Mouse (Mus musculus): ENCODE measurements around the gene Slc7a6os. TPM values are rescaled to one million over a fixed set of nuclear protein-coding genes. Genes with fewer than 3 reads are reported as not detected.

The Slc7a6os gene
- total RNA-seq (2014; fragmentation: Nextera tagmentation) (32.7 and 36.3 TPM in 2 replicates), total RNA-seq (2017) (41.0 and 45.6 TPM in 2 replicates), polyA plus RNA-seq (2012) (24.1 and 25.6 TPM in 2 replicates)

- DNase-seq (ENCODE audit: low spot score) (peak; percentile 91), ATAC-seq (ENCODE audit: extremely low read depth, insufficient number of reproducible peaks, low FRiP score, poor library complexity, severe bottlenecking) (peak; percentile 73)
- TF ChIP-seq TAL1 (conservative IDR thresholded peaks at IDR 0.05; ENCODE audit: low read depth, low read length) (no peak), CTCF (IDR thresholded peaks at IDR 0.05; ENCODE audit: low read depth, low read length) (no peak), GATA1 (IDR thresholded peaks at IDR 0.05; ENCODE audit: borderline replicate concordance, low read length) (no peak), POLR2AphosphoS5 (IDR thresholded peaks at IDR 0.05; ENCODE audit: insufficient replicate concordance, low read depth, low read length) (no peak), GATA2 (IDR thresholded peaks at IDR 0.05; ENCODE audit: borderline replicate concordance, low read depth, low read length) (no peak)
- H3K27me3 ChIP-seq (ENCODE audit: insufficient read depth, low read length), result no peaks in the 10 kb centered on the region
- H3K4me1 ChIP-seq (ENCODE audit: insufficient read depth, low read depth, low read length), result peaks cover 30% of the 10 kb centered on the region
- H3K36me3 ChIP-seq (replicated peaks), result peaks cover 59% of the 10 kb centered on the region
- no peaks in the 10 kb centered on the region for H3K9me3 ChIP-seq (replicated peaks)
- H3K4me3 ChIP-seq (ENCODE audit: low read depth, low read length), result peak within 1 kb of the TSS; percentile 86
Measured at GRCm38 (mm10) chr8:106210821-106211345, at the start of gene Slc7a6os, which contains the start of gene Prmt7. Gene Slc7a6os (minus strand): TSS chr8:106210935. Gene Prmt7 (plus strand): TSS chr8:106210936.

- TF ChIP-seq TAL1 (conservative IDR thresholded peaks at IDR 0.05; ENCODE audit: low read depth, low read length), result no peak
- TF ChIP-seq GATA2 (IDR thresholded peaks at IDR 0.05; ENCODE audit: borderline replicate concordance, low read depth, low read length), result no peak
- TF ChIP-seq CTCF (IDR thresholded peaks at IDR 0.05; ENCODE audit: low read depth, low read length), result no peak
- peaks cover 6% of the 10 kb centered on the region; the same call in 1 of the 2 replicates for H3K4me1 ChIP-seq (ENCODE audit: insufficient read depth, low read depth, low read length)
- H3K36me3 ChIP-seq (replicated peaks), result peaks cover 62% of the 10 kb centered on the region
- ATAC-seq (ENCODE audit: extremely low read depth, insufficient number of reproducible peaks, low FRiP score, poor library complexity, severe bottlenecking), result no peak
- H3K27me3 ChIP-seq (ENCODE audit: insufficient read depth, low read length), result peaks cover 5% of the 10 kb centered on the region; the same call in 1 of the 2 replicates
- no peak for DNase-seq (ENCODE audit: low spot score)
- H3K4me3 ChIP-seq (ENCODE audit: low read depth, low read length), result no peak overlapping the region
- no peaks in the 10 kb centered on the region for H3K9me3 ChIP-seq (replicated peaks)
Measured at GRCm38 (mm10) chr8:106259579-106260255, 49.0 kb upstream of the Slc7a6os start.

GRCm38 (mm10) chr8:106258169-106258568 is 47.4 kb upstream of the Slc7a6os start:
- Histone ChIP-seq H3K36me3 (replicated peaks) (peaks cover 77% of the 10 kb centered on the region), H3K9me3 (replicated peaks) (no peaks in the 10 kb centered on the region), H3K27me3 (ENCODE audit: insufficient read depth, low read length) (no peaks in the 10 kb centered on the region), H3K4me3 (ENCODE audit: low read depth, low read length) (no peak overlapping the region), H3K4me1 (ENCODE audit: insufficient read depth, low read depth, low read length) (peaks cover 6% of the 10 kb centered on the region; the same call in 1 of the 2 replicates)
- ATAC-seq (ENCODE audit: extremely low read depth, insufficient number of reproducible peaks, low FRiP score, poor library complexity, severe bottlenecking) (no peak), DNase-seq (ENCODE audit: low spot score) (no peak)
- no peak for TF ChIP-seq TAL1 (conservative IDR thresholded peaks at IDR 0.05; ENCODE audit: low read depth, low read length)
- TF ChIP-seq GATA2 (IDR thresholded peaks at IDR 0.05; ENCODE audit: borderline replicate concordance, low read depth, low read length), result no peak
- no peak for TF ChIP-seq CTCF (IDR thresholded peaks at IDR 0.05; ENCODE audit: low read depth, low read length)
- no peak for TF ChIP-seq POLR2AphosphoS5 (IDR thresholded peaks at IDR 0.05; ENCODE audit: insufficient replicate concordance, low read depth, low read length)
- TF ChIP-seq GATA1 (IDR thresholded peaks at IDR 0.05; ENCODE audit: borderline replicate concordance, low read length), result no peak

GRCm38 (mm10) chr8:106250186-106250585 is 39.5 kb upstream of the Slc7a6os start:
- no peak overlapping the region for H3K4me3 ChIP-seq (ENCODE audit: low read depth, low read length)
- ATAC-seq (ENCODE audit: extremely low read depth, insufficient number of reproducible peaks, low FRiP score, poor library complexity, severe bottlenecking), result no peak
- H3K9me3 ChIP-seq (replicated peaks), result no peaks in the 10 kb centered on the region
- TF ChIP-seq POLR2AphosphoS5 (IDR thresholded peaks at IDR 0.05; ENCODE audit: insufficient replicate concordance, low read depth, low read length), result no peak
- no peak for TF ChIP-seq GATA1 (IDR thresholded peaks at IDR 0.05; ENCODE audit: borderline replicate concordance, low read length)
- no peak for TF ChIP-seq GATA2 (IDR thresholded peaks at IDR 0.05; ENCODE audit: borderline replicate concordance, low read depth, low read length)
- no peak for TF ChIP-seq TAL1 (conservative IDR thresholded peaks at IDR 0.05; ENCODE audit: low read depth, low read length)
- no peak for TF ChIP-seq CTCF (IDR thresholded peaks at IDR 0.05; ENCODE audit: low read depth, low read length)
- no peaks in the 10 kb centered on the region for H3K4me1 ChIP-seq (ENCODE audit: insufficient read depth, low read depth, low read length)
- H3K36me3 ChIP-seq (replicated peaks), result peaks cover 97% of the 10 kb centered on the region
- DNase-seq (ENCODE audit: low spot score), result no peak
- H3K27me3 ChIP-seq (ENCODE audit: insufficient read depth, low read length), result no peaks in the 10 kb centered on the region

- TF ChIP-seq TAL1 (conservative IDR thresholded peaks at IDR 0.05; ENCODE audit: low read depth, low read length) (no peak), GATA1 (IDR thresholded peaks at IDR 0.05; ENCODE audit: borderline replicate concordance, low read length) (no peak), CTCF (IDR thresholded peaks at IDR 0.05; ENCODE audit: low read depth, low read length) (no peak), GATA2 (IDR thresholded peaks at IDR 0.05; ENCODE audit: borderline replicate concordance, low read depth, low read length) (no peak), POLR2AphosphoS5 (IDR thresholded peaks at IDR 0.05; ENCODE audit: insufficient replicate concordance, low read depth, low read length) (no peak)
- H3K36me3 ChIP-seq (replicated peaks), result peaks cover 94% of the 10 kb centered on the region
- DNase-seq (ENCODE audit: low spot score) (no peak), ATAC-seq (ENCODE audit: extremely low read depth, insufficient number of reproducible peaks, low FRiP score, poor library complexity, severe bottlenecking) (no peak)
- no peaks in the 10 kb centered on the region for H3K27me3 ChIP-seq (ENCODE audit: insufficient read depth, low read length)
- H3K4me1 ChIP-seq (ENCODE audit: insufficient read depth, low read depth, low read length), result peaks cover 18% of the 10 kb centered on the region
- H3K9me3 ChIP-seq (replicated peaks), result no peaks in the 10 kb centered on the region
- H3K4me3 ChIP-seq (ENCODE audit: low read depth, low read length), result no peak overlapping the region
Measured at GRCm38 (mm10) chr8:106237106-106237505, 26.4 kb upstream of the Slc7a6os start.

- H3K4me1 ChIP-seq (ENCODE audit: insufficient read depth, low read depth, low read length), result peaks cover 18% of the 10 kb centered on the region
- no peaks in the 10 kb centered on the region for H3K27me3 ChIP-seq (ENCODE audit: insufficient read depth, low read length)
- no peak for TF ChIP-seq GATA1 (IDR thresholded peaks at IDR 0.05; ENCODE audit: borderline replicate concordance, low read length)
- no peak for TF ChIP-seq TAL1 (conservative IDR thresholded peaks at IDR 0.05; ENCODE audit: low read depth, low read length)
- no peak for TF ChIP-seq GATA2 (IDR thresholded peaks at IDR 0.05; ENCODE audit: borderline replicate concordance, low read depth, low read length)
- no peak for TF ChIP-seq CTCF (IDR thresholded peaks at IDR 0.05; ENCODE audit: low read depth, low read length)
- no peak for TF ChIP-seq POLR2AphosphoS5 (IDR thresholded peaks at IDR 0.05; ENCODE audit: insufficient replicate concordance, low read depth, low read length)
- DNase-seq (ENCODE audit: low spot score), result no peak
- no peaks in the 10 kb centered on the region for H3K9me3 ChIP-seq (replicated peaks)
- H3K36me3 ChIP-seq (replicated peaks), result peaks cover 95% of the 10 kb centered on the region
- no peak for ATAC-seq (ENCODE audit: extremely low read depth, insufficient number of reproducible peaks, low FRiP score, poor library complexity, severe bottlenecking)
- H3K4me3 ChIP-seq (ENCODE audit: low read depth, low read length), result no peak overlapping the region
Measured at GRCm38 (mm10) chr8:106234567-106235261, 24.0 kb upstream of the Slc7a6os start.
